Mouse (Mus musculus): ENCODE results near the gene Asf1a. TPM values are rescaled to one million over a fixed set of nuclear protein-coding genes. Genes with fewer than 3 reads are reported as not detected.
"Not testable (repeated sequence)": the region's sequence is repeated elsewhere in the genome, so short reads cannot be mapped to it uniquely, and the experiment has no call there.

The Asf1a gene
- total RNA-seq, 2 experiments from 2014 or later: 24.0 to 25.1 TPM

- DNase-seq (ENCODE audit: low spot score in 2 of 2): no peak
These were observed 38.9 kb downstream of the Asf1a start for GRCm38 (mm10) chr10:53635246-53635971.

- peak; percentile 16 to 56 for DNase-seq (ENCODE audit: low spot score in 2 of 2)
These were observed 45.0 kb downstream of the Asf1a start for GRCm38 (mm10) chr10:53641507-53641906.

- no peak for DNase-seq (ENCODE audit: low spot score in 2 of 2)
These were observed 54.1 kb downstream of the Asf1a start for GRCm38 (mm10) chr10:53650683-53651082.

- not testable (repeated sequence) for DNase-seq (ENCODE audit: low spot score in 2 of 2)
These were observed 57.7 kb downstream of the Asf1a start for GRCm38 (mm10) chr10:53654239-53654638.

Other genes starting within 250 kb of the Asf1a start
- gene Cep85l, start 216.8 kb upstream of the Asf1a start, total RNA-seq (2021): 10 to 100 TPM; 19.5 to 22.2 TPM
- gene Mcm9, start 33.7 kb downstream of the Asf1a start, total RNA-seq (2021): 1 to 10 TPM; 6.7 to 7.1 TPM
- 10 to 100 TPM; 20.7 to 22.4 TPM for gene Fam184a, start 154.4 kb downstream of the Asf1a start, total RNA-seq (2021)

Measured in layer of hippocampus, postnatal 14 days (tissue).